Mouse (Mus musculus) layer of hippocampus, adult 9-10 months (tissue): ENCODE data around the gene Trim67.

Source experiments
- DNase-seq: peaks from one replicate; pipeline ENCODE4 v3.0.0; 2022; ENCODE audit warnings: low spot score

Trim67 gene

GRCm38 (mm10) chr8:124878141-124878540 is 85.2 kb downstream of the Trim67 start:
- no peak for DNase-seq

- no peak for DNase-seq
Measured at GRCm38 (mm10) chr8:124878946-124879526, 86.1 kb downstream of the Trim67 start.
